Mouse (Mus musculus) lung, adult 2 months (tissue): ENCODE results near the gene Rps23. TPM values are rescaled to one million over a fixed set of nuclear protein-coding genes. Genes with fewer than 3 reads are reported as not detected.

Source experiments
- DNase-seq: peaks from one replicate; pipeline ENCODE4 v3.0.0; 2022
- H3K4me1 ChIP-seq: fragments of 200-500 bp; 2 replicates; pipeline ENCODE4 v1.6.1; 2011; ENCODE audit warnings: low read length; ENCODE audit not compliant: control insufficient read depth, insufficient read depth
- H3K4me3 ChIP-seq: fragments of 200-500 bp; replicated peaks from 2 replicates; pipeline ENCODE3; 2011; ENCODE audit warnings: low read depth, mild to moderate bottlenecking, control low read depth, low read length; ENCODE audit errors: extremely low read depth
- CTCF ChIP-seq: fragments of 200-500 bp; IDR thresholded peaks from 2 replicates; pipeline ENCODE4 v1.5.1; 2011; ENCODE audit warnings: mild to moderate bottlenecking, low read length, control low read depth; ENCODE audit not compliant: insufficient read depth
- POLR2A ChIP-seq: fragments of 200-500 bp; IDR thresholded peaks from 2 replicates; pipeline ENCODE4 v1.6.1; 2011; ENCODE audit warnings: low read depth, mild to moderate bottlenecking, control low read depth, low read length, borderline replicate concordance; ENCODE audit errors: extremely low read depth
- WGBS: fragments of 180-500 bp; shearing (Covaris S2); methylation state at CpG from one replicate; pipeline ENCODE4 v1.1.7; 2018; 5-methylcytosine and 5-hydroxymethylcytosine counted together
- polyA plus RNA-seq: library from polyadenylated mRNA; depleted of rRNA; stranded (reverse); fragments of >200 nt; gene quantifications from 2 replicates; pipeline ENCODE4 v1.2.3, GENCODE M21; 2012; rRNA removed

Rps23 gene
- polyA plus RNA-seq: 175 and 177 TPM in 2 replicates

GRCm38 (mm10) chr13:90922751-90923612 is at the start of gene Rps23:
Gene Rps23, plus strand, starts transcription at chr13:90922958.
- TF ChIP-seq POLR2A (peak; percentile 88; the same call in 1 of the 2 replicates), CTCF (no peak)
- peak; percentile 92 for DNase-seq
- WGBS: under 1% methylated on average over 57 of the region's 57 CpGs
- H3K4me1 ChIP-seq: no peaks in the 10 kb centered on the region; the same call in 1 of the 2 replicates
- H3K4me3 ChIP-seq: peak within 1 kb of the TSS; percentile 94

- WGBS: 56% methylated on average over 1 of the region's 1 CpGs
- Histone ChIP-seq H3K4me1 (no peaks in the 10 kb centered on the region), H3K4me3 (no peak overlapping the region)
- DNase-seq: no peak
- TF ChIP-seq POLR2A (no peak), CTCF (no peak)
Observed at GRCm38 (mm10) chr13:90881727-90882429, 40.9 kb upstream of the Rps23 start.

- H3K4me3 ChIP-seq: no peak overlapping the region
- DNase-seq: peak; percentile 8
- 29% methylated on average over 13 of the region's 13 CpGs for WGBS
- TF ChIP-seq CTCF (no peak), POLR2A (no peak)
- H3K4me1 ChIP-seq: no peaks in the 10 kb centered on the region
Observed at GRCm38 (mm10) chr13:90885856-90886532, 36.8 kb upstream of the Rps23 start.

- WGBS: under 1% methylated on average over 18 of the region's 18 CpGs
- H3K4me3 ChIP-seq: peak overlapping the region; percentile 40
- DNase-seq: peak; percentile 57
- no peak for TF ChIP-seq POLR2A
- peak; percentile 74 for TF ChIP-seq CTCF
- no peaks in the 10 kb centered on the region for H3K4me1 ChIP-seq
Observed at GRCm38 (mm10) chr13:90886568-90886983, 36.2 kb upstream of the Rps23 start.

GRCm38 (mm10) chr13:90890111-90890510 is 32.6 kb upstream of the Rps23 start:
- no peak for DNase-seq
- no peaks in the 10 kb centered on the region for H3K4me1 ChIP-seq
- WGBS: 85% methylated on average over 5 of the region's 5 CpGs
- no peak for TF ChIP-seq CTCF
- TF ChIP-seq POLR2A: no peak
- no peak overlapping the region for H3K4me3 ChIP-seq

- no peak for DNase-seq
- Histone ChIP-seq H3K4me1 (no peaks in the 10 kb centered on the region), H3K4me3 (no peak overlapping the region)
- TF ChIP-seq POLR2A (no peak), CTCF (no peak)
- WGBS: 87% methylated on average over 4 of the region's 4 CpGs
Observed at GRCm38 (mm10) chr13:90894819-90895218, 27.9 kb upstream of the Rps23 start.

GRCm38 (mm10) chr13:90896098-90896497 is 26.7 kb upstream of the Rps23 start:
- no peak for DNase-seq
- WGBS: 54% methylated on average over 2 of the region's 2 CpGs
- H3K4me3 ChIP-seq: no peak overlapping the region
- H3K4me1 ChIP-seq: no peaks in the 10 kb centered on the region
- TF ChIP-seq CTCF (no peak), POLR2A (no peak)

GRCm38 (mm10) chr13:90896821-90897220 is 25.9 kb upstream of the Rps23 start:
- no peak for DNase-seq
- WGBS: 86% methylated on average over 12 of the region's 12 CpGs
- TF ChIP-seq POLR2A (no peak), CTCF (no peak)
- H3K4me1 ChIP-seq: no peaks in the 10 kb centered on the region
- no peak overlapping the region for H3K4me3 ChIP-seq

- Histone ChIP-seq H3K4me1 (no peaks in the 10 kb centered on the region), H3K4me3 (no peak within 1 kb of the TSS)
- WGBS: 90% methylated on average over 5 of the region's 5 CpGs
- TF ChIP-seq CTCF: no peak
- no peak for TF ChIP-seq POLR2A
- DNase-seq: no peak
Observed at GRCm38 (mm10) chr13:90905176-90905575, 17.6 kb upstream of the Rps23 start, which contains the start of gene Atp6ap1l. Gene Atp6ap1l, minus strand, starts transcription at chr13:90905355.
